Mouse (Mus musculus) limb, embryonic 14.5 days (tissue): ENCODE data around the gene Dph5. TPM values are rescaled to one million over a fixed set of nuclear protein-coding genes. Genes with fewer than 3 reads are reported as not detected.
"Not testable (repeated sequence)": the region's sequence is repeated elsewhere in the genome, so short reads cannot be mapped to it uniquely, and the experiment has no call there.

Experiments
- ATAC-seq: fragments of 200-750 bp; cut with Nextera tagmentation; 2 replicates; pipeline ENCODE4 v1.8.0; 2017; ENCODE audit warnings: low read depth, moderate number of reproducible peaks, moderate TSS enrichment; ENCODE audit not compliant: low FRiP score
- DNase-seq: peaks from one replicate; pipeline ENCODE4 v3.0.0-alpha.2; 2015; ENCODE audit warnings: low spot score
- H3K27ac ChIP-seq: fragments of 300-500 bp; sonication (generic); replicated peaks from 2 replicates; pipeline ENCODE4 v1.5.1; 2014; ENCODE audit warnings: low read depth, mild to moderate bottlenecking, low read length, moderate library complexity, mixed read lengths
- H3K27me3 ChIP-seq: fragments of 300-500 bp; sonication (generic); 2 replicates; pipeline ENCODE4 v1.6.1; 2014; ENCODE audit warnings: low read length, mixed read lengths; ENCODE audit not compliant: control insufficient read depth, insufficient read depth
- H3K36me3 ChIP-seq: fragments of 300-500 bp; sonication (generic); 2 replicates; pipeline ENCODE4 v1.6.1; 2014; ENCODE audit warnings: mild to moderate bottlenecking, low read length, moderate library complexity, mixed read lengths; ENCODE audit not compliant: control insufficient read depth, insufficient read depth
- H3K4me1 ChIP-seq: fragments of 300-500 bp; sonication (generic); 2 replicates; pipeline ENCODE4 v1.6.1; 2014; ENCODE audit warnings: antibody characterized with exemption, low read length, mixed read lengths; ENCODE audit not compliant: control insufficient read depth, insufficient read depth
- H3K4me2 ChIP-seq: fragments of 300-500 bp; sonication (generic); replicated peaks from 2 replicates; pipeline ENCODE4 v1.6.1; 2014; ENCODE audit warnings: low read depth, mild to moderate bottlenecking, low read length, moderate library complexity; ENCODE audit not compliant: severe bottlenecking
- H3K4me3 ChIP-seq: fragments of 300-500 bp; sonication (generic); replicated peaks from 2 replicates; pipeline ENCODE4 v1.5.1; 2014; ENCODE audit warnings: low read length
- H3K9ac ChIP-seq: fragments of 300-500 bp; sonication (generic); 2 replicates; pipeline ENCODE4 v1.6.1; 2014; ENCODE audit warnings: mild to moderate bottlenecking, low read depth, low read length, moderate library complexity; ENCODE audit not compliant: severe bottlenecking
- H3K9me3 ChIP-seq: fragments of 300-500 bp; sonication (generic); 2 replicates; pipeline ENCODE4 v1.6.1; 2016; ENCODE audit warnings: low read length; ENCODE audit not compliant: control insufficient read depth
- POLR2A ChIP-seq: fragments of 200-500 bp; IDR thresholded peaks from 2 replicates; pipeline ENCODE4 v1.8.0; 2012; ENCODE audit warnings: inconsistent platforms, mild to moderate bottlenecking, moderate library complexity, borderline replicate concordance; ENCODE audit not compliant: insufficient read depth, insufficient read length; ENCODE audit errors: extremely low read depth
- WGBS: fragments of 180-500 bp; shearing (Covaris S2); extraction: QIAGEN DNeasy Blood & Tissue Kit; methylation state at CpG from one replicate; pipeline ENCODE4 v1.1.7; 2014; 5-methylcytosine and 5-hydroxymethylcytosine counted together
- polyA plus RNA-seq, 2 experiments: library from polyadenylated mRNA; depleted of rRNA in 1 of 2; stranded (reverse) in 1 of 2; unstranded in 1 of 2; fragments of >200 nt; fragmentation: Nextera tagmentation in 1 of 2; extraction: Ambion mirVana in 1 of 2; gene quantifications; 2 replicates each; pipeline versions ENCODE4 v1.2.1 to v1.2.3; 2012 to 2014

Dph5 gene
- polyA plus RNA-seq, 2 experiments = 13.0 to 23.9 TPM

DNA sequence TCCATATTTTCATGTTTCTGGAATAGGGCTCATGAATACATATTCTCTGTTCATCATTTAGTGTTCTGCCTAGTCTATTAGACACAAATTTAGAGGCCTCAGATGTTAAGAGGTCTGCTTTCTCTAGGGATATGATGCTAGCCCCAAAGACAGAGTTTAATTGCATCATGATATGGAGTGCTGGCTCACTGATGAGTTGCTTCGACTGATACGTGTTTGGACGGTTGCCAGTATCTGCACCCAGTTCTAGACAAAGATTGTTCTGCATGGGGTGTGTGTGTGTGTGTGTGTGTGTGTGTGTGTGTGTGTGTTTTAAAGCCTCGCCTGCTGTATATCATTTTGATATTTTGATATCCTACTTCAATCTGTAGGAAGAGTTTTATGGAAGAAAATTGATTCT, 4.7 kb downstream of the Dph5 start:
- H3K4me2 ChIP-seq = no peak overlapping the region
- no peak overlapping the region for H3K9ac ChIP-seq
- WGBS = 84% methylated on average over 4 of the region's 4 CpGs
- peaks cover 5% of the 10 kb centered on the region; the same call in 1 of the 2 replicates for H3K36me3 ChIP-seq
- H3K9me3 ChIP-seq = no peaks in the 10 kb centered on the region
- no peak for TF ChIP-seq POLR2A
- peaks cover 3% of the 10 kb centered on the region; the same call in 1 of the 2 replicates for H3K4me1 ChIP-seq
- no peak overlapping the region for H3K27ac ChIP-seq
- ATAC-seq = no peak
- H3K27me3 ChIP-seq = no peaks in the 10 kb centered on the region
- H3K4me3 ChIP-seq = no peak overlapping the region
- no peak for DNase-seq

DNA sequence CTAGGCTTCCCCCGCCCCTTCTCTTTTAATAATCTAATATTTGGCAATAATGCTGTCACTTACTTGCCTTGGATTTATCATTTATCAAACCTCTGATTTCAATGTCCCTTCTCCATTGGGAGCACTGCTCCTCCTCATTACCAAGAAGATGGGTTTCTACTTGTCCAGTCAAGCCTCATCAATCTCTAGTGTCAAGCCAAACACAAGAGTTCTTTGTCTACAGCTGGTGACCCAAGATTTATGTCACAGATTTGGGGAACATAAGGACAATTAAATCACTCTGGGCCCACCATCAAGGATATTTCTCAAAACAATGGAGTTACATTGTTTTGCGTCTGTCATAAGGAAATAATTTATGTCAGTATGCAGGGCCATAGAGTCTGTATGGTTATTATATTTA, 5.5 kb downstream of the Dph5 start:
- WGBS = 86% methylated on average over 2 of the region's 2 CpGs
- no peak overlapping the region for H3K27ac ChIP-seq
- DNase-seq (no peak), ATAC-seq (no peak)
- H3K4me1 ChIP-seq = peaks cover 3% of the 10 kb centered on the region; the same call in 1 of the 2 replicates
- no peaks in the 10 kb centered on the region for H3K27me3 ChIP-seq
- TF ChIP-seq POLR2A = no peak
- H3K9me3 ChIP-seq = no peaks in the 10 kb centered on the region
- H3K4me2 ChIP-seq = no peak overlapping the region
- H3K9ac ChIP-seq = no peak overlapping the region
- H3K4me3 ChIP-seq = no peak overlapping the region
- peaks cover 5% of the 10 kb centered on the region; the same call in 1 of the 2 replicates for H3K36me3 ChIP-seq

DNA sequence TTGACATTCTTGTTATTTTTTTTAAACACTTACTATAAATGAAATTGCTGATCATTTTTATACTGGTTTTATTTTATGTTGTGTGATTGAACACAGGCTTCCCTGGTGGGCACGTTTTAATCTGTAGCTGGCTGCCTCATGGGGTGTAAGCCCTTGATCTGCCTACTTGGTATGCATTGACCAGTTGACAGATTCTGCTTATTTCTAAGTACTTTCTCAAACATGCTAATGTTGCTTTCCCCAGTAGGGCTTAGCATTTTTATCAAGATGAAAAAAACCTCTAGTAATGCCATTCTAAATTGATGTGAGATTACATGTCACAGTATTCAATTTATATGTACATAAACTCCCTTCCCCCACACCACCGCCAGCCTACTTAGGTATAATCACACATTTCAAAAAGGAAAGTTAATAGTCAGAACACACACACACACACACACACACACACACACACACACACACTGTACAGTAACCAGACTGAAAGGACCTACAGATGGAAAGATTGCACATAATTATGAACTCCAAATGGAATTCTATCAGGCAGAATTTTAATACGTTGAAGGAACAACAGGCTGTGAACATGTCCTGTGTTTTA, 10.8 kb downstream of the Dph5 start:
- Histone ChIP-seq H3K4me1 (no peaks in the 10 kb centered on the region), H3K9me3 (no peaks in the 10 kb centered on the region), H3K27me3 (no peaks in the 10 kb centered on the region), H3K9ac (no peak overlapping the region), H3K4me3 (no peak overlapping the region), H3K36me3 (no peaks in the 10 kb centered on the region; the same call in 1 of the 2 replicates), H3K4me2 (no peak overlapping the region), H3K27ac (no peak overlapping the region)
- TF ChIP-seq POLR2A = no peak
- DNase-seq = no peak
- no peak for ATAC-seq
- 72% methylated on average over 3 of the region's 3 CpGs for WGBS

DNA sequence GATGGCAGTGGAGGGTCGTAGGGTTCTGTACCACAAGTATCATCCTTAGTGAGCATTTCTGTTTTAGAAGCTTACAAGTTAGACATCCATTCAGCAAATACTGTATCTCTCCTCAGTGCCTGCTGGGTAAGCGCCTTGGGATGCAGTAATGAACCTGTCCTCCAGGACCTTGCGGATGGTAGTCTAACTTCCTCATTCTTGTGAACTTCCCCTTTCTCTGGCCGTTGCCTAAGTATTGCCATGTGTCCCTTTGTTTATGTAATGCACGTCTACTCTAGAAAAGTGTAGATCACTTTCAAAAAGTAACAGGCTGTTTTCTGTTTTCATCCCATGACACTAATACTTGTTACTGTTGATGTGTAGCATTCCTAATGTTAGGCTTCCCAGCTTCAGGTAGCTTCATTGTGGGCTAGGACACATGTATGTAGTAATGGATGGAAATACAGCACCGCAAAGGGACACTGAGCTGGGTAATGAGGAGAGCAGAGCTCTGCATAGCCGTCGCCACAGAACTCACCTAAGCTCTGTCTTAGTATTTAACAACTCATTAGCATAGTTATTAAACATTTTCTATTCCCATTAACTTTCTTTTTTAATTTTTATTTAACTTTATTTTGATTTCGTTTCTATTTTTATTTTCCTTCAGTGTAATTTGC, 14.8 kb downstream of the Dph5 start:
- DNase-seq (no peak), ATAC-seq (no peak)
- WGBS = 87% methylated on average over 9 of the region's 9 CpGs
- H3K4me1 ChIP-seq = no peaks in the 10 kb centered on the region
- H3K4me2 ChIP-seq = no peak overlapping the region
- no peaks in the 10 kb centered on the region for H3K36me3 ChIP-seq
- TF ChIP-seq POLR2A = no peak
- no peak overlapping the region for H3K9ac ChIP-seq
- H3K4me3 ChIP-seq = no peak overlapping the region
- H3K27me3 ChIP-seq = no peaks in the 10 kb centered on the region
- H3K27ac ChIP-seq = no peak overlapping the region
- no peaks in the 10 kb centered on the region for H3K9me3 ChIP-seq

DNA sequence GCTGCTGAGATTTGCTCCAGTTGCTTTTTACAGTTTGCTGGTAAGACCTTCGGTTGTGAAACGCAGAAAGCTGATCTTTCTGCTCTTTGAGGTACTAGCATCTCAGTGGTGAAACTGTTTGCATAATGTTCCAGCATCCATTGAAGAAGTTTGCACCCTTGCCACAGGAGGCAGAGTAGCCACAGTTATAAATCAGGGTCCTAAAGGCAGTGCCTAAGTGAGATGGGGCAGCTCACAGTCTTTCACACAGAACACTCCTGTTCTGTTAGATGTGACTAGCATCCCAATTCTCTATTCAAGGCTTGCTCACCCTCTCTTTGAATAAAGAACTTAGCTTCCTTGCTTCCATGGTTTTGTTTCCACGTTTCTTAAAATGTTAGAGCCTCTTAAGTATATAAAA, 17.4 kb downstream of the Dph5 start:
- no peak overlapping the region for H3K27ac ChIP-seq
- no peaks in the 10 kb centered on the region for H3K4me1 ChIP-seq
- WGBS = 81% methylated on average over 3 of the region's 3 CpGs
- no peak for TF ChIP-seq POLR2A
- H3K4me2 ChIP-seq = no peak overlapping the region
- no peak for DNase-seq
- H3K4me3 ChIP-seq = no peak overlapping the region
- ATAC-seq = no peak
- no peaks in the 10 kb centered on the region for H3K9me3 ChIP-seq
- no peaks in the 10 kb centered on the region for H3K36me3 ChIP-seq
- H3K9ac ChIP-seq = no peak overlapping the region
- no peaks in the 10 kb centered on the region for H3K27me3 ChIP-seq

DNA sequence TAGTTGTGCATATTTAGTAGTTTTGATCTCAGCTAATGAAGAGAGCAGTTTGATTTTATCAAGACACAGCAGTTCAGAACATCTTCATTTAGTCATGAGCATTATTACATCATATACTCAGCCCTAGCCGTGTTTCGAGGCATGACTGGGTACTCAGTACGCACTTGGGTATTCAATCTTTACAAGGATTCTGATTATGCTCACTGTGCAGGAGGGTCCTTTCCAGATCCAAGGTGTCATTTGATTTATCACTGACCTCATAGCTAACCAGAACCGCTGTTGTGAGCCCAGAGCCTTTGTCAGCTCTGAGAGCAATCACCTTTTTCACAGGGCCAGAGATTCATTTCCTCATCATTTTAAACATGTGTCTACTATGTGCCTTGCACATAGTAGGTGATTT, 17.9 kb downstream of the Dph5 start:
- Histone ChIP-seq H3K27ac (no peak overlapping the region), H3K4me2 (no peak overlapping the region), H3K9me3 (no peaks in the 10 kb centered on the region), H3K4me1 (no peaks in the 10 kb centered on the region), H3K9ac (no peak overlapping the region), H3K4me3 (no peak overlapping the region), H3K36me3 (no peaks in the 10 kb centered on the region), H3K27me3 (no peaks in the 10 kb centered on the region)
- ATAC-seq (no peak), DNase-seq (no peak)
- TF ChIP-seq POLR2A = no peak
- 89% methylated on average over 4 of the region's 4 CpGs for WGBS

DNA sequence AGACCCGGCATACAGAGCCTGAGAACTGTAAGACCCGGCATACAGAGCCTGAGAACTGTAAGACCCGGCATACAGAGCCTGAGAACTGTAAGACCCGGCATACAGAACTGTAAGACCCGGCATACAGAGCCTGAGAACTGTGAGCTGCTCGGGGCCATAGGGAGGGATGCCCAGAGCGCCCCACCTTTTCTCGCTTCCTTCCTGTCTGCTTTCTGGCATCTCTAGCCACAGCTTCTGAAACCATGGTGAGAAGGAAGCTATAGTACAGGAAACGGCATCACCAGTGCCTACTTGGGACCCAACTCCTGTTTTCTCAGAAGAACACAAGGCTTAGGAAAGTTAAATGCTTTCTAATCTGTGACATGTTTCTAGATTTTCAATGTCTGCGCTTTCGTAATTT, 19.8 kb downstream of the Dph5 start:
- not testable (repeated sequence) for ATAC-seq

More for the DNA sequence above, 19.8 kb downstream of the Dph5 start:
- not testable (repeated sequence) for H3K4me2 ChIP-seq, H3K4me3 ChIP-seq, H3K9ac ChIP-seq, H3K36me3 ChIP-seq, DNase-seq, H3K27ac ChIP-seq, H3K27me3 ChIP-seq, H3K9me3 ChIP-seq, H3K4me1 ChIP-seq
- 97% methylated on average over 8 of the region's 11 CpGs for WGBS
